Mouse (Mus musculus) MEL (cell line): ENCODE results near the gene Pid1.

Source experiments
- CTCF ChIP-seq, 3 experiments: IDR thresholded peaks in 2 of 3; conservative IDR thresholded peaks in 1 of 3; 2 replicates each; pipeline ENCODE4 v1.5.1; 2011 to 2012; ENCODE audit warnings: low read length in 3 of 3, low read depth in 2 of 3, mild to moderate bottlenecking in 2 of 3, improper control_type of control experiment in 1 of 3, inconsistent platforms in 1 of 3, mixed read lengths in 1 of 3, moderate library complexity in 1 of 3; ENCODE audit not compliant: control insufficient read depth in 1 of 3, insufficient read depth in 1 of 3, poor library complexity in 1 of 3, severe bottlenecking in 1 of 3
- GABPA ChIP-seq: IDR thresholded peaks from 2 replicates; pipeline ENCODE4 v1.6.1; 2012; ENCODE audit warnings: low read depth, mild to moderate bottlenecking, inconsistent platforms, low read length, improper control_type of control experiment, moderate library complexity
- GATA1 ChIP-seq: IDR thresholded peaks from 2 replicates; pipeline ENCODE4 v1.6.1; 2011; ENCODE audit warnings: low read depth, low read length, improper control_type of control experiment
- POLR2A ChIP-seq, 2 experiments: IDR thresholded peaks; 2 replicates each; pipeline ENCODE4 v1.6.1; 2011 to 2012; ENCODE audit warnings: low read length in 2 of 2, mild to moderate bottlenecking in 2 of 2, control low read depth in 1 of 2, improper control_type of control experiment in 1 of 2, low read depth in 1 of 2, moderate library complexity in 1 of 2; ENCODE audit not compliant: control insufficient read depth in 1 of 2, insufficient read depth in 1 of 2, poor library complexity in 1 of 2
- SMC3 ChIP-seq: IDR thresholded peaks from 2 replicates; pipeline ENCODE4 v1.6.1; 2011; ENCODE audit warnings: low read depth, low read length, improper control_type of control experiment
- USF1 ChIP-seq: IDR thresholded peaks from 2 replicates; pipeline ENCODE4 v1.6.1; 2014; ENCODE audit warnings: low read depth, mild to moderate bottlenecking, inconsistent platforms, low read length, improper control_type of control experiment, moderate library complexity

DNA sequence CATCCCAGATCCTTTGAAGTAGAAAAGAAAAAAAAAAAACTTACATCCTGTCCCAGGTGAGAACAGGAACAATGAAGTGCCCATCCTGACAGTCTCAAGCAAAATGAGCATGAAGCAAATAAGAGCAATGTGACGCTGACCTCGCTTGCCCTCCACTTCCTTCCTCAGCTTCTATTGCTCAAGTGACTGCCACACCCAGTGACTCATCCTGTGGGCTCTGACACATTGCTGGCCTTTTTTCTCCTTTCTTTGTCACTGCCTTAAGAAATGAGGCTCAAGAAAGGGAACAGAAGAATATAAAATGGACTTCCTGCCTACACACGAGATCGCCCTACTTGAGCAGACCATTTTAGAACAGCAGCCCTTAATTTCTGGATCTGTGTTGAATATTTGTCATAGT is 42.9 kb upstream of the Pid1 start:
- TF ChIP-seq USF1: no peak
- no peak for TF ChIP-seq GATA1
- no peak for TF ChIP-seq CTCF (IDR thresholded peaks at IDR 0.05 in 2 of 3, conservative IDR thresholded peaks at IDR 0.05 in 1 of 3; ENCODE audit: control insufficient read depth in 1 of 3, insufficient read depth in 1 of 3, low read depth in 2 of 3, low read length in 3 of 3, poor library complexity in 1 of 3, severe bottlenecking in 1 of 3)
- TF ChIP-seq GABPA: no peak
- no peak for TF ChIP-seq SMC3
- no peak for TF ChIP-seq POLR2A (IDR thresholded peaks at IDR 0.05; ENCODE audit: control insufficient read depth in 1 of 2, insufficient read depth in 1 of 2, low read depth in 1 of 2, low read length in 2 of 2, poor library complexity in 1 of 2)
